Mouse (Mus musculus): ENCODE data around the gene Pimreg. TPM values are rescaled to one million over a fixed set of nuclear protein-coding genes. Genes with fewer than 3 reads are reported as not detected.

The Pimreg gene
- polyA plus RNA-seq, 1 experiment from 2014 or later, result 6.1 TPM

DNA sequence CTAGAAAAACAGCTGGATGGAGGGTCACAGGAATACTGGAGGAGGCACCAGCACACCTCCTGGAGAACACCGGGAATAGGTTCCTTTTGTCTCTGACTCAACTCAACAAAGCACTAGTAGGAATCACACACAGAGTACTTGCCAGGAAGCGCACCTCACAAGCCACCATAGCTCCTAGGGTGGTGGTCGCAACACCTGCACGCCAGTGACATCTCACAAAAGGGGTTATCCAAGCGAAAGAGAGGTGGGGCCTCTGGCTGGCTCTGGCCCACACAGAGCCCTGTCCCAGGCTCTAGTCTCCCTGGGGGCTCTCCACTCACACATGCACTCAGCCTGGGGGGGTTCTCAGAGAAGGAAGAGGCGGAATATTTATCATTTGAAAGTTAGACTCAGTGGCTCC lies 6.9 kb downstream of the Pimreg start:
- DNase-seq (ENCODE audit: low spot score), result no peak
- Histone ChIP-seq H3K27ac (ENCODE audit: low read length) (no peak overlapping the region), H3K36me3 (ENCODE audit: insufficient read depth, low read length) (no peaks in the 10 kb centered on the region), H3K4me2 (replicated peaks; ENCODE audit: low read depth, low read length) (no peak overlapping the region), H3K27me3 (replicated peaks; ENCODE audit: insufficient read depth, low read length) (0 out of 2 replicates have a peak, but pooled peaks cover 3% of the 10 kb centered on the region), H3K9me3 (ENCODE audit: low read length) (no peaks in the 10 kb centered on the region), H3K4me3 (ENCODE audit: low read depth, low read length) (no peak overlapping the region), H3K4me1 (ENCODE audit: insufficient read depth, low read depth, low read length) (no peaks in the 10 kb centered on the region), H3K9ac (replicated peaks; ENCODE audit: low read depth) (no peak overlapping the region)
- no peak for ATAC-seq
- TF ChIP-seq EP300 (IDR thresholded peaks at IDR 0.05) (no peak), CTCF (IDR thresholded peaks at IDR 0.05) (no peak)
- WGBS, result 72% methylated on average over 6 of the region's 6 CpGs

DNA sequence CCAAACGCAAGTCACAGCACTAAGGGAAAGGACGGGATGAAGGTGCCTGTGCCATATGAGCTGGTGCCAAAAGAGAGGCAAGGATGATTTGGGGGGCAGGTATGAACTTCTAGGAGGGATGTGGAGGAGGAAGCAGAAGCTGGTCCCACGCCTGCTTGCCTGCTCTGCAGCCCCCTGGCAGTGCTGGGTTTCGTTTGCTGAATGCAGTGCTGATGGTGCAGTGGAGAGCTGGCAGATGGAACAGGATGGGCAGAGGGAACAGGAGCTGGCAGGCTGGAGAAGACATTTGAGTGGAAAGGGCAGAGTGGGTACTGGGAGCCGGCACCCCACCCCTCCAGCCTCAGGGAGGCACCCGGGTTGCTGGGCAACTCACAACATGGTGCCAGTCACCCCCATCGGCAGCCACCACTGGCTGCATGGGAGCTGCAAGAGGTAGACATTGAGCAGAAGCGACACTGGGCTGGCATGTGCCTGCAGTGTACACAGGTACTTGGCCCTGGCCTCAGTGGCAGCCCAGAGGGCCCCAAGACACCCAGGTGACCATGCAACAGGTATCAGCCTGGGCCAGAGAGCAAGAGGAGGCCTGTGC lies 7.4 kb downstream of the Pimreg start:
- no peaks in the 10 kb centered on the region for H3K36me3 ChIP-seq (ENCODE audit: insufficient read depth, low read length)
- ATAC-seq (no peak), DNase-seq (ENCODE audit: low spot score) (no peak)
- H3K4me1 ChIP-seq (ENCODE audit: insufficient read depth, low read depth, low read length), result no peaks in the 10 kb centered on the region
- H3K9ac ChIP-seq (replicated peaks; ENCODE audit: low read depth), result no peak overlapping the region
- no peaks in the 10 kb centered on the region for H3K9me3 ChIP-seq (ENCODE audit: low read length)
- 0 out of 2 replicates have a peak, but pooled peaks cover 3% of the 10 kb centered on the region for H3K27me3 ChIP-seq (replicated peaks; ENCODE audit: insufficient read depth, low read length)
- WGBS, result 67% methylated on average over 8 of the region's 8 CpGs
- no peak overlapping the region for H3K27ac ChIP-seq (ENCODE audit: low read length)
- no peak overlapping the region for H3K4me2 ChIP-seq (replicated peaks; ENCODE audit: low read depth, low read length)
- TF ChIP-seq EP300 (IDR thresholded peaks at IDR 0.05) (no peak), CTCF (IDR thresholded peaks at IDR 0.05) (no peak)
- no peak overlapping the region for H3K4me3 ChIP-seq (ENCODE audit: low read depth, low read length)

DNA sequence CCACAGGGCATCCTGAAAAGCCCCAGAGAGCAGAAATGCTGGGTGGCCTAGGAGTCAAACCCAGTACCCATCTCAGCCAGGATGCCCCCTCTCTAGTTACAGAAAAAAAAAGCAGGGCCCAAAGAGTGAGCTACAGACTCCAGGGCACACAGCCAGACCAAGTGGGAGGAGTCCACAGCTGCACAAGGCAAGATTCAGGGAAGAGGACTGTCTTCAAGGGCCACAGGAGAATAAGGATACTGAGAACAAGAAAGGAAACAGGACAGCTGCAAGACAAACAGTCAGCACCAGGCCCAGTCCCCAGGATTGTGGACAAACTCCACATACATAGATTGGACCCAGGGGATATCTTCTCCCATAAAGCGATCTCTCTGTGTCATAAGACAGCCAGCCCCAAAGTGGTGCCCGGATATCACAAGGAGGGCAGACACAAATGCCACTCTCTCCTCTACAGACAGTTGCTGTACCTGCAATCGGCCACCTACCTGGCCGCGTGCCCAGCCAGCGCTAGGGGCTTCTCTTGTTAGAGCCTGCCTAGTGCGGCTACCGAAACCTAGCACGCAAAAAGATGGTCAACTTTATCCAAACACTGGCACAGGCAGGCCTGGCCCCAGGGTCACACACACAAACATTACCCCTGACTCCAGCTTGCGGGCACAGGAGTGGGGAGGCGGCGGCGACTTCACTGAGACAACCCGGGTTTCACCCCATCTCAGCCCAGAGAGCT lies 8.5 kb downstream of the Pimreg start:
- 0 out of 2 replicates have a peak, but pooled peaks cover 3% of the 10 kb centered on the region for H3K27me3 ChIP-seq (replicated peaks; ENCODE audit: insufficient read depth, low read length)
- peak overlapping the region; percentile 20; the same call in 1 of the 2 replicates for H3K4me3 ChIP-seq (ENCODE audit: low read depth, low read length)
- no peaks in the 10 kb centered on the region for H3K9me3 ChIP-seq (ENCODE audit: low read length)
- TF ChIP-seq CTCF (IDR thresholded peaks at IDR 0.05) (no peak), EP300 (IDR thresholded peaks at IDR 0.05) (no peak)
- no peak overlapping the region for H3K27ac ChIP-seq (ENCODE audit: low read length)
- peak overlapping the region; percentile 54 for H3K4me2 ChIP-seq (replicated peaks; ENCODE audit: low read depth, low read length)
- ATAC-seq (no peak), DNase-seq (ENCODE audit: low spot score) (peak; percentile 22)
- H3K9ac ChIP-seq (replicated peaks; ENCODE audit: low read depth), result no peak overlapping the region
- no peaks in the 10 kb centered on the region for H3K4me1 ChIP-seq (ENCODE audit: insufficient read depth, low read depth, low read length)
- no peaks in the 10 kb centered on the region for H3K36me3 ChIP-seq (ENCODE audit: insufficient read depth, low read length)
- WGBS, result 32% methylated on average over 14 of the region's 14 CpGs

DNA sequence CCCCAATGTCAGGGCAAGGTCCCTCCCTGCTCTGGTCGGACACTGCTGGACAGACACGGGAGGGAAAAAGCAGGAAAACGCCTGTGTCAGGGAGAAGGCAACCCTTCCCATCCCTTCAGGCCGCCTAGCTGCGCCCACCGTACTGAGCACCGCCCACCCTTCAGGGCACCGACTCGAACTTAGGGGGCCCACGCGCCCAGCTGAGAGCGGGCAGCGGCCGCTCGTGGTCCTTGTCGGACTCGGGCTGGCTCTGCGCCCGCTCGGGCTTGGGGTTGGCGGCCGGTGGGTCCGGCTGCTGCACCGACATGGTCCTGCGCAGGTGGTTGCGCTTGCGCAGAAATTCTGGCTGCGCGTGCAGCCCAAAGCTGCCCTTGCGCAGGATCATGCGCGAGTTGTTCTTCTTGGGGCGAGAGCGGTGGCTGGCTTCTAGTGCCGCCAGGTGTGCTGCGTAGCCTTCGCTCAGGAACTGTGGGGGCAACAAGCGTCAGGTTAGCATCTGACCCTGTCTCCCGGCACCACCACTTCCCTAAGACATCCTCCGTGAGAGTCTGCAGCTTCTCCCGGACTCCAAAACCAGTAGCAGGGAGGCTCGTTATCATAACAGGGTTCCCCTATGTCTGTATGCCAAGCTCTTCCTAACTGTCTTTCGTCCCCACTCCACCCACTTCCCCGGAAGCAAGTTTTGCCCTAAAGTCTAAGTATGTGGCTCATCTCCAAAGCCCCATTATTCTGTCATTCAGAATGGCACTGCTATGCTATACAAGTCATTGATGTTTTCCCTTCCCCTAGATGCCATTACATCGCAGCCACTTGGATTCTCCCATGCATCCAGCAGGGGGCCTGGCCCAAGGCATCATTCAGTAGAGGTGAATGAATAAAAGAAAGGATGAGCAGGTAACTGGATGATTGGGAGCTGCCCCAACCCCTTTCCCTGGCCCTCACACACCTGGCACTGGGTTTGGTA lies 9.3 kb downstream of the Pimreg start:
- TF ChIP-seq EP300 (IDR thresholded peaks at IDR 0.05) (no peak), CTCF (IDR thresholded peaks at IDR 0.05) (peak; percentile 55)
- H3K4me1 ChIP-seq (ENCODE audit: insufficient read depth, low read depth, low read length), result no peaks in the 10 kb centered on the region
- peak overlapping the region; percentile 54 for H3K4me2 ChIP-seq (replicated peaks; ENCODE audit: low read depth, low read length)
- H3K27ac ChIP-seq (ENCODE audit: low read length), result no peak overlapping the region
- ATAC-seq, result no peak
- 0 out of 2 replicates have a peak, but pooled peaks cover 3% of the 10 kb centered on the region for H3K27me3 ChIP-seq (replicated peaks; ENCODE audit: insufficient read depth, low read length)
- peak overlapping the region; percentile 20; the same call in 1 of the 2 replicates for H3K4me3 ChIP-seq (ENCODE audit: low read depth, low read length)
- no peak overlapping the region for H3K9ac ChIP-seq (replicated peaks; ENCODE audit: low read depth)
- no peaks in the 10 kb centered on the region for H3K36me3 ChIP-seq (ENCODE audit: insufficient read depth, low read length)
- no peaks in the 10 kb centered on the region for H3K9me3 ChIP-seq (ENCODE audit: low read length)
- DNase-seq (ENCODE audit: low spot score), result no peak
- 5% methylated on average over 44 of the region's 45 CpGs for WGBS

DNA sequence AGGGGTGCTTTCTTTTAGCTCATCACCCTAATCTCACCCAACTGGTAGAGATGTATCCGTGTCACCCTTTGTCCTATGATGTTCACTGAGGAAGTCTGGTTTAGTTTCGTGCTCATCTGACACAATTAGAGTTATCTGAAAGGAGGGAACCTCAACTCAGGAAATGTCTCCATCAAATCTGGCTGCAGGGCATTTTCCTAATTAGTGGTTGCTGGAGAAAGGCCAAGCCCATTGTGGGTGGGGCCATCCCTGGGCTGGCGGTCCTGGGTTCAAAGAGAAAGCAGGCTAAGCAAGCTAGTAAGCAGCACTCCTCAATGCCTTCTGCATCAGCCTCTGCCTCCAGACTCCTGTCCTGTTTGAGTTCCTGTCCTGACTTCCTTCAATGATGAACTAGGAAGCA lies 10.4 kb downstream of the Pimreg start:
- Histone ChIP-seq H3K27ac (ENCODE audit: low read length) (no peak overlapping the region), H3K4me2 (replicated peaks; ENCODE audit: low read depth, low read length) (no peak overlapping the region), H3K4me1 (ENCODE audit: insufficient read depth, low read depth, low read length) (no peaks in the 10 kb centered on the region), H3K9me3 (ENCODE audit: low read length) (no peaks in the 10 kb centered on the region), H3K4me3 (ENCODE audit: low read depth, low read length) (no peak overlapping the region), H3K36me3 (ENCODE audit: insufficient read depth, low read length) (no peaks in the 10 kb centered on the region), H3K27me3 (replicated peaks; ENCODE audit: insufficient read depth, low read length) (0 out of 2 replicates have a peak, but pooled peaks cover 3% of the 10 kb centered on the region), H3K9ac (replicated peaks; ENCODE audit: low read depth) (no peak overlapping the region)
- WGBS, result 55% methylated on average over 3 of the region's 3 CpGs
- no peak for DNase-seq (ENCODE audit: low spot score)
- TF ChIP-seq EP300 (IDR thresholded peaks at IDR 0.05) (no peak), CTCF (IDR thresholded peaks at IDR 0.05) (no peak)
- 0 out of 2 replicates have a peak, but pooled peaks have one; percentile 5 for ATAC-seq

DNA sequence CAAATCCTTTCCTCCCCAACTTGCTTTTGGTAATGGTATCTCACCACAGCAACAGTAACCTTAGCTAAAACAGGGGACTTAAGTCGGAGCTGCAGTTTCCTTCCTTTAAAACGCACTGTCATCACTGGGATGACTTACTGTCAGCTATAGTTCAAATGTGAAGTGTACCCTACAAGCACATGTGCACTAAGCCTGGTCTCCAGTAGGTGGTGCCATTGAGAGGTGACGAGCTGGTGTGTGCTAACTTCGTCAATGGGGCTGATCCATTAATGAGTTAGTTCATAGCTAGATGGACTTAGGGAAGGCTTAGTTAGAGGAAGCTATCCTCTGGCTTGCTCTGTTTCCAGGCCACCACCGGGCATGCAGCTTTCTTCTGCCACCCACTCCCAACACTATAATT lies 10.8 kb downstream of the Pimreg start:
- 10% methylated on average over 5 of the region's 5 CpGs for WGBS
- peak; percentile 57 for ATAC-seq

More for the DNA sequence above, 10.8 kb downstream of the Pimreg start:
- no peak overlapping the region for H3K4me2 ChIP-seq (replicated peaks; ENCODE audit: low read depth, low read length)
- no peak overlapping the region for H3K27ac ChIP-seq (ENCODE audit: low read length)
- DNase-seq (ENCODE audit: low spot score), result peak; percentile 71
- H3K27me3 ChIP-seq (replicated peaks; ENCODE audit: insufficient read depth, low read length), result 0 out of 2 replicates have a peak, but pooled peaks cover 3% of the 10 kb centered on the region
- no peaks in the 10 kb centered on the region for H3K9me3 ChIP-seq (ENCODE audit: low read length)
- no peak overlapping the region for H3K9ac ChIP-seq (replicated peaks; ENCODE audit: low read depth)
- no peak overlapping the region for H3K4me3 ChIP-seq (ENCODE audit: low read depth, low read length)
- no peaks in the 10 kb centered on the region for H3K36me3 ChIP-seq (ENCODE audit: insufficient read depth, low read length)
- TF ChIP-seq EP300 (IDR thresholded peaks at IDR 0.05) (no peak), CTCF (IDR thresholded peaks at IDR 0.05) (peak; percentile 88)
- H3K4me1 ChIP-seq (ENCODE audit: insufficient read depth, low read depth, low read length), result no peaks in the 10 kb centered on the region
